Mouse (Mus musculus) heart, embryonic 16.5 days (tissue): ENCODE data around the gene Adat1. TPM values are rescaled to one million over a fixed set of nuclear protein-coding genes. Genes with fewer than 3 reads are reported as not detected.

Experiments
- ATAC-seq: fragments of 200-750 bp; cut with Nextera tagmentation; replicated peaks from 2 replicates; pipeline ENCODE4 v1.8.0; 2017; ENCODE audit warnings: moderate number of reproducible peaks; ENCODE audit not compliant: insufficient read depth, low FRiP score; ENCODE audit errors: extremely low read depth
- H3K27ac ChIP-seq: fragments of 300-500 bp; sonication (generic); 2 replicates; pipeline ENCODE4 v1.5.1; 2014; ENCODE audit warnings: mild to moderate bottlenecking, low read length, control low read depth, moderate library complexity
- H3K27me3 ChIP-seq: fragments of 300-500 bp; sonication (generic); 2 replicates; pipeline ENCODE4 v1.6.1; 2014; ENCODE audit warnings: low read length, mixed read lengths; ENCODE audit not compliant: control insufficient read depth, insufficient read depth
- H3K36me3 ChIP-seq: fragments of 300-500 bp; sonication (generic); 2 replicates; pipeline ENCODE4 v1.6.1; 2014; ENCODE audit not compliant: control insufficient read depth, insufficient read depth
- H3K4me1 ChIP-seq: fragments of 300-500 bp; sonication (generic); 2 replicates; pipeline ENCODE4 v1.6.1; 2014; ENCODE audit warnings: low read length, mixed read lengths; ENCODE audit not compliant: control insufficient read depth, insufficient read depth
- H3K4me2 ChIP-seq: fragments of 300-500 bp; sonication (generic); 2 replicates; pipeline ENCODE4 v1.6.1; 2014; ENCODE audit warnings: low read depth, mild to moderate bottlenecking, control low read depth, low read length
- H3K4me3 ChIP-seq: fragments of 300-500 bp; sonication (generic); 2 replicates; pipeline ENCODE4 v1.5.1; 2014; ENCODE audit warnings: mild to moderate bottlenecking, control low read depth, low read length
- H3K9ac ChIP-seq: fragments of 300-500 bp; sonication (generic); 2 replicates; pipeline ENCODE4 v1.6.1; 2014; ENCODE audit warnings: low read length, control low read depth
- H3K9me3 ChIP-seq: fragments of 300-500 bp; sonication (generic); replicated peaks from 2 replicates; pipeline ENCODE4 v1.6.1; 2016; ENCODE audit warnings: low read length; ENCODE audit not compliant: control insufficient read depth
- WGBS: fragments of 180-500 bp; shearing (Covaris S2); extraction: QIAGEN DNeasy Blood & Tissue Kit; methylation state at CpG from one replicate; pipeline ENCODE4 v1.1.7; 2014; 5-methylcytosine and 5-hydroxymethylcytosine counted together
- polyA plus RNA-seq: library from polyadenylated mRNA; unstranded; fragments of >200 nt; fragmentation: Nextera tagmentation; extraction: Ambion mirVana; gene quantifications from 2 replicates; pipeline ENCODE4 v1.2.1, GENCODE M21; 2015

Gene Adat1
- polyA plus RNA-seq, 1 experiment from 2014 or later = 5.6 TPM

- H3K4me2 ChIP-seq = no peak overlapping the region
- H3K9me3 ChIP-seq = no peaks in the 10 kb centered on the region
- H3K27ac ChIP-seq = no peak overlapping the region
- no peaks in the 10 kb centered on the region for H3K27me3 ChIP-seq
- no peaks in the 10 kb centered on the region for H3K4me1 ChIP-seq
- no peak overlapping the region for H3K9ac ChIP-seq
- no peak for ATAC-seq
- H3K4me3 ChIP-seq = no peak overlapping the region
- H3K36me3 ChIP-seq = peaks cover 43% of the 10 kb centered on the region
- 91% methylated on average over 7 of the region's 7 CpGs for WGBS
Observed at GRCm38 (mm10) chr8:111951317-111951716, 40.8 kb downstream of the Adat1 start.

GRCm38 (mm10) chr8:111950846-111951245, 41.3 kb downstream of the Adat1 start:
- WGBS = 91% methylated on average over 3 of the region's 3 CpGs
- no peak for ATAC-seq
- Histone ChIP-seq H3K4me2 (no peak overlapping the region), H3K36me3 (peaks cover 42% of the 10 kb centered on the region), H3K4me3 (no peak overlapping the region), H3K9me3 (no peaks in the 10 kb centered on the region), H3K27me3 (no peaks in the 10 kb centered on the region), H3K27ac (no peak overlapping the region), H3K4me1 (no peaks in the 10 kb centered on the region), H3K9ac (no peak overlapping the region)

GRCm38 (mm10) chr8:111947954-111948353, 44.1 kb downstream of the Adat1 start:
- no peak overlapping the region for H3K4me3 ChIP-seq
- H3K36me3 ChIP-seq = peaks cover 34% of the 10 kb centered on the region
- 90% methylated on average over 8 of the region's 8 CpGs for WGBS
- H3K4me1 ChIP-seq = no peaks in the 10 kb centered on the region
- H3K9me3 ChIP-seq = no peaks in the 10 kb centered on the region
- ATAC-seq = no peak
- no peak overlapping the region for H3K9ac ChIP-seq
- no peak overlapping the region for H3K27ac ChIP-seq
- H3K27me3 ChIP-seq = no peaks in the 10 kb centered on the region
- no peak overlapping the region for H3K4me2 ChIP-seq

GRCm38 (mm10) chr8:111947144-111947543, 45.0 kb downstream of the Adat1 start:
- ATAC-seq = no peak
- Histone ChIP-seq H3K9me3 (no peaks in the 10 kb centered on the region), H3K27me3 (no peaks in the 10 kb centered on the region), H3K27ac (no peak overlapping the region), H3K4me2 (no peak overlapping the region), H3K9ac (no peak overlapping the region), H3K4me3 (no peak overlapping the region), H3K4me1 (no peaks in the 10 kb centered on the region), H3K36me3 (peaks cover 31% of the 10 kb centered on the region)
- 89% methylated on average over 2 of the region's 2 CpGs for WGBS

GRCm38 (mm10) chr8:111943544-111943943, 48.6 kb downstream of the Adat1 start:
- peaks cover 14% of the 10 kb centered on the region for H3K4me1 ChIP-seq
- no peak for ATAC-seq
- no peak overlapping the region for H3K4me3 ChIP-seq
- WGBS = 89% methylated on average over 2 of the region's 2 CpGs
- no peak overlapping the region for H3K4me2 ChIP-seq
- H3K27me3 ChIP-seq = no peaks in the 10 kb centered on the region
- H3K9ac ChIP-seq = no peak overlapping the region
- no peak overlapping the region for H3K27ac ChIP-seq
- peaks cover 18% of the 10 kb centered on the region for H3K36me3 ChIP-seq
- H3K9me3 ChIP-seq = no peaks in the 10 kb centered on the region

- Histone ChIP-seq H3K9me3 (no peaks in the 10 kb centered on the region), H3K4me3 (peak overlapping the region; percentile 99), H3K27ac (peak overlapping the region; percentile 78), H3K4me2 (peak overlapping the region; percentile 96), H3K36me3 (peaks cover 13% of the 10 kb centered on the region), H3K4me1 (peaks cover 14% of the 10 kb centered on the region), H3K9ac (peak overlapping the region; percentile 93), H3K27me3 (no peaks in the 10 kb centered on the region)
- WGBS = under 1% methylated on average over 23 of the region's 23 CpGs
- 0 out of 2 replicates have a peak, but pooled peaks have one; percentile 15 for ATAC-seq
Observed at GRCm38 (mm10) chr8:111941101-111941454, 51.0 kb downstream of the Adat1 start.

- no peaks in the 10 kb centered on the region for H3K9me3 ChIP-seq
- peaks cover 12% of the 10 kb centered on the region for H3K36me3 ChIP-seq
- H3K4me3 ChIP-seq = peak within 1 kb of the TSS; percentile 99
- peak within 1 kb of the TSS; percentile 93 for H3K9ac ChIP-seq
- peak; percentile 99 for ATAC-seq
- no peaks in the 10 kb centered on the region for H3K27me3 ChIP-seq
- H3K27ac ChIP-seq = peak within 1 kb of the TSS; percentile 89
- peaks cover 14% of the 10 kb centered on the region for H3K4me1 ChIP-seq
- WGBS = under 1% methylated on average over 63 of the region's 65 CpGs
- peak within 1 kb of the TSS; percentile 96 for H3K4me2 ChIP-seq
Observed at GRCm38 (mm10) chr8:111940171-111941100, 51.7 kb downstream of the Adat1 start, which contains the start of gene Gabarapl2. Gabarapl2 (plus strand) TSS chr8:111940703.

GRCm38 (mm10) chr8:111939516-111940142, 52.5 kb downstream of the Adat1 start:
- H3K9me3 ChIP-seq = no peaks in the 10 kb centered on the region
- peak overlapping the region; percentile 93 for H3K9ac ChIP-seq
- H3K4me2 ChIP-seq = peak overlapping the region; percentile 94
- peaks cover 8% of the 10 kb centered on the region for H3K36me3 ChIP-seq
- H3K27ac ChIP-seq = peak overlapping the region; percentile 89
- peak; percentile 52 for ATAC-seq
- peaks cover 14% of the 10 kb centered on the region for H3K4me1 ChIP-seq
- peak overlapping the region; percentile 99 for H3K4me3 ChIP-seq
- no peaks in the 10 kb centered on the region for H3K27me3 ChIP-seq
- 7% methylated on average over 10 of the region's 10 CpGs for WGBS
